Mouse (Mus musculus): ENCODE results near the gene Ppm1h. TPM values are rescaled to one million over a fixed set of nuclear protein-coding genes. Genes with fewer than 3 reads are reported as not detected.

Gene Ppm1h
- polyA plus RNA-seq, 1 experiment from 2014 or later, result 33.5 TPM

DNA sequence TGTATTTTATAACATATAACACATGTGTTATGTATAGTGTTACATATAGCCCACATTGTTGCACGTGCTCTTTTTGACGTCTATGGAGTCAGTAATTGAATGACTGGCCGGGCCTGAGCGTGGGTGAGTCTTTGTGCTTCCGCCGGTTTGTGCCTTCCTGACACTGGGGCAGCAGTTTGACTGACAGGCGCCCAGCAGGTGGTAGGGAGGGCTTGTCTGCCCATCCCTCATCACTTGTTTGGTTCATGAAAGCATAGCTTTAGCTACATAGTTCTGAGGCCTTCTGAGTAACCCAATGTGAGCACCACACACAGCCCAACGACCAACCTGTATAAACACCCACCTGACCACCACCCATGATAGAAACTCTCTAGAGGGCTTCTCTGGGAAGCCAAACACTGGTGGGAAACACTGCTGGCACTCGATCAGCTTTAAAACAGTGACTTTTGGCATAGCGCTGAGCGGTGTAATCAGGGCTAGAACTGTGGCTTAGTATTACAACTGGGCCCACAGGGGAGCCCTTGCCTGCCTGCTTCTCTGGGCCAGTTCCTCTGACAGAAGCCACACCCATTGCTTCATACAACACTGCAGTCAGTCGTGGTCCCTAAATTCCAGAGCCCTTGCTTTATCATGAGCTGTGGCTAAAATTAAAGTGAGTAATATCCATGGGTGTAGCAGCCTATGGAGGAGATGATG, 149.3 kb downstream of the Ppm1h start:
- TF ChIP-seq CTCF (IDR thresholded peaks at IDR 0.05; ENCODE audit: low read depth), result no peak
- no peaks in the 10 kb centered on the region for H3K27me3 ChIP-seq (ENCODE audit: insufficient read depth, low read length)
- H3K27ac ChIP-seq, result no peak overlapping the region
- H3K4me2 ChIP-seq (ENCODE audit: low read length), result no peak overlapping the region
- H3K4me3 ChIP-seq (replicated peaks; ENCODE audit: low read depth, low read length), result no peak overlapping the region
- 0 out of 2 replicates have a peak, but pooled peaks cover 3% of the 10 kb centered on the region for H3K4me1 ChIP-seq (replicated peaks; ENCODE audit: insufficient read depth, low read length)
- H3K9ac ChIP-seq (ENCODE audit: low read depth, low read length), result no peak overlapping the region
- ATAC-seq (replicated peaks; ENCODE audit: low FRiP score, low read depth) (no peak), DNase-seq (ENCODE audit: low spot score) (no peak)
- H3K36me3 ChIP-seq (ENCODE audit: insufficient read depth, low read length), result no peaks in the 10 kb centered on the region
- no peaks in the 10 kb centered on the region for H3K9me3 ChIP-seq (replicated peaks; ENCODE audit: low read length)
- 73% methylated on average over 12 of the region's 12 CpGs for WGBS

GRCm38 (mm10) chr10:122829801-122830217, 151.2 kb downstream of the Ppm1h start:
- no peak overlapping the region for H3K4me2 ChIP-seq (ENCODE audit: low read length)
- WGBS, result 40% methylated on average over 3 of the region's 3 CpGs
- H3K27me3 ChIP-seq (ENCODE audit: insufficient read depth, low read length), result no peaks in the 10 kb centered on the region
- no peak overlapping the region for H3K4me3 ChIP-seq (replicated peaks; ENCODE audit: low read depth, low read length)
- H3K4me1 ChIP-seq (replicated peaks; ENCODE audit: insufficient read depth, low read length), result 0 out of 2 replicates have a peak, but pooled peaks cover 3% of the 10 kb centered on the region
- H3K9ac ChIP-seq (ENCODE audit: low read depth, low read length), result no peak overlapping the region
- H3K9me3 ChIP-seq (replicated peaks; ENCODE audit: low read length), result no peaks in the 10 kb centered on the region
- no peak overlapping the region for H3K27ac ChIP-seq
- no peak for ATAC-seq (replicated peaks; ENCODE audit: low FRiP score, low read depth)
- no peak for TF ChIP-seq CTCF (IDR thresholded peaks at IDR 0.05; ENCODE audit: low read depth)
- peak; percentile 59 for DNase-seq (ENCODE audit: low spot score)
- H3K36me3 ChIP-seq (ENCODE audit: insufficient read depth, low read length), result no peaks in the 10 kb centered on the region

DNA sequence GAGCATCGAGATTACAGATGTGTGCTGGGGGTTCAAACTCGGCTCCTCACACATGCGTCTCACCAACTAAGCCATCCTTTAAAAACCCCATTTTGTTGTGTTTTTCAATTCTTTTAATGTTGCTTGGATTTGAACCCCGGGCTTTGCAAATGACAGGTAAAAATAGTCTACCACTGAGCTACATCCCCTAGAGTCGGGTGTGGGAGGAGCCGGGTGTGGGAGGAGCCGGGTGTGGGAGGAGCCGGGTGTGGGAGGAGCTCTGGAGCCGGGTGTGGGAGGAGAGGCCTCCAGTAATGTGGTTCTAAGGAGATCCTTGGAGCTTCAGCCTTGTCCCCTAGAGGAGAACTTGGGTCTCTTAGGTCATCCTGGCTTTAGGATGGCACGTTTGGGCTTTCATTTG, 152.1 kb downstream of the Ppm1h start:
- ATAC-seq (replicated peaks; ENCODE audit: low FRiP score, low read depth) (no peak), DNase-seq (ENCODE audit: low spot score) (no peak)
- no peak overlapping the region for H3K4me3 ChIP-seq (replicated peaks; ENCODE audit: low read depth, low read length)
- no peak for TF ChIP-seq CTCF (IDR thresholded peaks at IDR 0.05; ENCODE audit: low read depth)
- H3K4me1 ChIP-seq (replicated peaks; ENCODE audit: insufficient read depth, low read length), result 0 out of 2 replicates have a peak, but pooled peaks cover 3% of the 10 kb centered on the region
- no peak overlapping the region for H3K4me2 ChIP-seq (ENCODE audit: low read length)
- H3K9me3 ChIP-seq (replicated peaks; ENCODE audit: low read length), result no peaks in the 10 kb centered on the region
- no peak overlapping the region for H3K27ac ChIP-seq
- WGBS, result 89% methylated on average over 10 of the region's 10 CpGs
- H3K27me3 ChIP-seq (ENCODE audit: insufficient read depth, low read length), result no peaks in the 10 kb centered on the region
- H3K36me3 ChIP-seq (ENCODE audit: insufficient read depth, low read length), result no peaks in the 10 kb centered on the region
- H3K9ac ChIP-seq (ENCODE audit: low read depth, low read length), result no peak overlapping the region

DNA sequence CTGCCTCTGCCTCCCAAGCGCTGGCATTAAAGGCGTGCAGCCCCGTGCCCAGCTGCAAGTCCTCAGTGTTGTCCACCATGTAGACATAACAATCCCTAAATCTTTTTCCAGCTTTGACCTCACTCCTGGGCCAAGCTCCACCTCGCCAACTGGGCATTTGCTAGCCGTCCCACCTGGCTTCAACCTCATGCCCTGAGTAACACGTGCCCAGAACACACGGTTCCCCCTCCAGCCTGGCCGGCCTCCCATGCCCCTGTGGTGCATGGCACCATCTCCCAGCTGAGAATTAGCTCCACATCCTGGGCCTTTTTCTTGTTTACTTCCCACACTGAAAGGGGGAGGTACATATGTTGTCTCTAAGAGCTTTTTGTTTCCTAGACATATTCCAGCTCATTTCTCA, 163.5 kb downstream of the Ppm1h start:
- H3K9me3 ChIP-seq (replicated peaks; ENCODE audit: low read length), result peaks cover 9% of the 10 kb centered on the region
- H3K4me3 ChIP-seq (replicated peaks; ENCODE audit: low read depth, low read length), result no peak overlapping the region
- WGBS, result 92% methylated on average over 8 of the region's 8 CpGs
- no peaks in the 10 kb centered on the region; the same call in 1 of the 2 replicates for H3K36me3 ChIP-seq (ENCODE audit: insufficient read depth, low read length)
- no peak for DNase-seq (ENCODE audit: low spot score)
- ATAC-seq (replicated peaks; ENCODE audit: low FRiP score, low read depth), result no peak
- H3K4me1 ChIP-seq (replicated peaks; ENCODE audit: insufficient read depth, low read length), result no peaks in the 10 kb centered on the region
- no peak for TF ChIP-seq CTCF (IDR thresholded peaks at IDR 0.05; ENCODE audit: low read depth)
- H3K9ac ChIP-seq (ENCODE audit: low read depth, low read length), result no peak overlapping the region
- H3K4me2 ChIP-seq (ENCODE audit: low read length), result no peak overlapping the region
- H3K27me3 ChIP-seq (ENCODE audit: insufficient read depth, low read length), result no peaks in the 10 kb centered on the region
- no peak overlapping the region for H3K27ac ChIP-seq

DNA sequence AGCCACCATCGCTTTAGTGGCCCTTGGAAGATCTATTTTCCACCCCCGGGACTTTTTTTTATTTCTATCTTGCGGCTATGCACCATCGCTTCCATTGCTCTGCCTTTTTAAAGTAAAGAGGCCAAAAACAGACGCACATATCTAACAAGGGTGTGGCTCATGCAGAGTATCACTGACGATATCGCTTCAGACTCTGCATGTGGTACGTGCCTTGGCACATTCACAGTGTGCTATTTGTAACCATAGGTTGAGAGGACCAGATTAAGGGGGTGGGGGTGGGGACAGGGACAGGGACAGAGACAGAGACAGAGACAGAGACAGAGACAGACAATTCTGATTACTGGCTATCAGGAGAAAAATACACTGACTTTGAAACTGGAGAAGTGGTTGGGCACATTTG, 164.4 kb downstream of the Ppm1h start:
- Histone ChIP-seq H3K27ac (no peak overlapping the region), H3K27me3 (ENCODE audit: insufficient read depth, low read length) (no peaks in the 10 kb centered on the region), H3K36me3 (ENCODE audit: insufficient read depth, low read length) (no peaks in the 10 kb centered on the region; the same call in 1 of the 2 replicates), H3K9me3 (replicated peaks; ENCODE audit: low read length) (peaks cover 9% of the 10 kb centered on the region), H3K4me1 (replicated peaks; ENCODE audit: insufficient read depth, low read length) (no peaks in the 10 kb centered on the region), H3K4me2 (ENCODE audit: low read length) (no peak overlapping the region), H3K9ac (ENCODE audit: low read depth, low read length) (no peak overlapping the region), H3K4me3 (replicated peaks; ENCODE audit: low read depth, low read length) (no peak overlapping the region)
- DNase-seq (ENCODE audit: low spot score), result no peak
- ATAC-seq (replicated peaks; ENCODE audit: low FRiP score, low read depth), result no peak
- TF ChIP-seq CTCF (IDR thresholded peaks at IDR 0.05; ENCODE audit: low read depth), result no peak
- 88% methylated on average over 8 of the region's 8 CpGs for WGBS

- no peak overlapping the region for H3K9ac ChIP-seq (ENCODE audit: low read depth, low read length)
- no peaks in the 10 kb centered on the region for H3K27me3 ChIP-seq (ENCODE audit: insufficient read depth, low read length)
- no peak overlapping the region for H3K4me3 ChIP-seq (replicated peaks; ENCODE audit: low read depth, low read length)
- H3K4me1 ChIP-seq (replicated peaks; ENCODE audit: insufficient read depth, low read length), result no peaks in the 10 kb centered on the region
- H3K4me2 ChIP-seq (ENCODE audit: low read length), result no peak overlapping the region
- 61% methylated on average over 7 of the region's 7 CpGs for WGBS
- H3K9me3 ChIP-seq (replicated peaks; ENCODE audit: low read length), result peaks cover 5% of the 10 kb centered on the region
- ATAC-seq (replicated peaks; ENCODE audit: low FRiP score, low read depth), result no peak
- TF ChIP-seq CTCF (IDR thresholded peaks at IDR 0.05; ENCODE audit: low read depth), result no peak
- no peak overlapping the region for H3K27ac ChIP-seq
- no peak for DNase-seq (ENCODE audit: low spot score)
- H3K36me3 ChIP-seq (ENCODE audit: insufficient read depth, low read length), result no peaks in the 10 kb centered on the region; the same call in 1 of the 2 replicates
Observed at GRCm38 (mm10) chr10:122845471-122845870, 166.9 kb downstream of the Ppm1h start.
